Mouse (Mus musculus): ENCODE measurements around the gene Edn1.
A peak's percentile ranks its signal among the peaks of the same experiment; 100 is the strongest.

Edn1 gene

DNA sequence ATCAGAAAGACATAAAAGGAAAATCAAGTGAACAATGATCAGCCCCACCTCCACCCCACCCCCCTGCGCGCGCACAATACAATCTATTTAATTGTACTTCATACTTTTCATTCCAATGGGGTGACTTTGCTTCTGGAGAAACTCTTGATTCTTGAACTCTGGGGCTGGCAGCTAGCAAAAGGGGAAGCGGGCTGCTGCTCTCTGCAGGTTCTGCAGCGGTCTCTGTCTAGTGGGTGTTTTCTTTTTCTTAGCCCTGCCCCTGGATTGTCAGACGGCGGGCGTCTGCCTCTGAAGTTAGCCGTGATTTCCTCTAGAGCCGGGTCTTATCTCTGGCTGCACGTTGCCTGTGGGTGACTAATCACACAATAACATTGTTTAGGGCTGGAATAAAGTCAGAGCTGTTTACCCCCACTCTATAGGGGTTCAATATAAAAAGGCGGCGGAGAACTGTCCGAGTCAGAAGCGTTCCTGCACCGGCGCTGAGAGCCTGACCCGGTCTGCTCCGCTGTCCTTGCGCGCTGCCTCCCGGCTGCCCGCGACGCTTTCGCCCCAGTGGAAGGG lies at the start of gene Edn1:
Gene Edn1, plus strand, starts transcription at position 316 of the 561 bp plus-strand sequence.
- DNase-seq (ENCODE audit: low read depth, low spot score) = peak; percentile 46

- DNase-seq (ENCODE audit: low read depth, low spot score) = no peak
These were observed 47.5 kb upstream of the Edn1 start for GRCm38 (mm10) chr13:42253821-42254220.

DNA sequence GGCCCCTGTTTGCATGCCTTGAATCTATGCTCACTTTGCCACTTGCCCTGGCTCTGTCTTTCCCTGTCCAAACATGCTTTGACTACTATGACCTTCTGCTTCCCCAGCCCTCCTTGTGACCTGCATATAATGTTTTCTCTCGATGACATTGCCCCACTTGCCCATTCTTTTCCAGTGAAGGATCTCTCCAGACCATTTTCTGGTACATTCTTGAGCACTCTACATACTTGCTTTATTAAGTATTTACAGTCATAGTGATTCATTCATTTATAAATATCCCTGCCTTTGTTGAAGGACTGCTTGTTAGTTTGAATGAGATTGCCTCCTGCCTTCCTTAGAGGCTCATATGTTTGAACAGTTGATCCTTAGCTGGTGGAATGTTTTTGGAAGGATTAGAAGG lies 46.2 kb upstream of the Edn1 start:
- no peak for DNase-seq (ENCODE audit: low read depth, low spot score)

GRCm38 (mm10) chr13:42258422-42258821 lies 42.9 kb upstream of the Edn1 start:
- no peak for DNase-seq (ENCODE audit: low read depth, low spot score)

- DNase-seq (ENCODE audit: low read depth, low spot score) = no peak
These were observed 40.6 kb upstream of the Edn1 start for GRCm38 (mm10) chr13:42260667-42261066.

DNA sequence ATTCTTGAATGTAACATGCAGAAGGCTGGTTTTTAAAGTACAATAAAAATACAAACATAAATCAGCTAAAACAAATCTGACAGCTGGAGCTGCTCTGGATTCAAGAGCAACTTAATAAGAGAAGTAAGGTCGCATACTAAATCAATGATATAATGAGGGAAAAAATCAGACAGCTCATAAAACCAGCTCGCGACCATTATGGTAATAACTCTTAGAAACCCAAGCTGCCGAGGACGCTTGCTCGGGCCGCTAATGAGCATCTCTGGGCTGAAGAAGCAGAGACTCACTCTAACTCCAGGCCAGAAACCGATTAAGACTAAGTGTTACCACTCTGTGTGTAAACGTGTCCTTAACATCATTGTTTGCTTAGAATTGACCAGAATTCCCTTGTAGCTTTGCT lies 31.2 kb upstream of the Edn1 start:
- no peak for DNase-seq (ENCODE audit: low read depth, low spot score)

GRCm38 (mm10) chr13:42276774-42277454 lies 24.4 kb upstream of the Edn1 start:
- no peak for DNase-seq (ENCODE audit: low read depth, low spot score)

DNA sequence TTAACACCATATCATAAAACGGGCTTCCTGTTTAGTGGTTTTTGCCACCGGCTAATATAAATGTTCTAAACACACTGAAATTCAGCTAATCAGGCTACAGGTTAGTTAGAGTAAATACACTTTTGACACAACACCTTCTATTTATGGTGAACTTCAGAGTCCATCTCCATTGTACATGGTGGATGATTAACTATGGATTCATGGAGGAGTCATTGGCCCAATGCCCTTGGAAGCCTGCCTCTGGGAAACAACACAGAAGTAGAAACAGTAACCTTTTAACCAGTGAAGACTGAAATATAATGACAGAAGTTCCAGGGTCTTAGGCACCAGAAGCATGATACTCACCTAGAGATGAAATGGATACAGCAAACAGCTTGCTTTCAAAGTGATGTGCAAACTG lies 23.5 kb upstream of the Edn1 start:
- no peak for DNase-seq (ENCODE audit: low read depth, low spot score)

DNA sequence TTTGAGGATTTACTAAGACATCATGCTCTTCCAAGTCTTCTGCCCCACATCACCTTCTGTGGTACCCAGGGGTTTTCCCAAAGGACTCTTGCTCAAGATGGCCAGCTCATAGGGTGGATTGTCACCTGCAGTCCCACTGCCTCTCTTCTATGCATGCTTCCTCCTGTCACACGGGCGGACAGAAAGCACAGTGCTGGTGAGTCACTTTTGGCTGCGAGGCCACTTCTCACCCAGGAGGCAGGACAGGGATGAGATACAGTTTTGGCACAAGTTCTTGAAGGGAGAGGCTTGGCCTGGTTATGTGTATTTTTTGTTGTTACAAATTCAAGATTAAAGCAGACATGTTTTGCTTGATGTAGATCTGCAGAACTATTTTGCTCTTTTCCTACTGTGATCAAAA lies 15.4 kb upstream of the Edn1 start:
- no peak for DNase-seq (ENCODE audit: low read depth, low spot score)

DNA sequence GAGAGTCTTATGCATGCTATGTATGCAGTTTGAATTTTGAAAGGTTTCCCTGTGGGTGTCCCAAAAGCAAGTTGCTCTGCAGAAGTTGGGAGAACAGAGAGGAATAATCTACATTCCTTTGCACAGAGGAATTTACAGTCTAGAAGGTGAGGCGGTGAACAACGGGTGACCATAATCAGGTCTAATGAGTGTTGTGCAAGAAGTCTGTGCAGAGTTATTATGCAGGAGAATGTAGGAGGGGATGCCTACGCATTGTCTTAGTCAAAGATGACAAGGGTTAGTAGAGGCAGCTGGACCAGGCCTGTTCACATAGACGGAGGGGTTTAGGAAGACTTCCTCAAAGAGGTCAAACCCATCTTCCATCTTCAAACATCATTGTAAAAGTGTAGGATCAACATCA lies 14.5 kb upstream of the Edn1 start:
- no peak for DNase-seq (ENCODE audit: low read depth, low spot score)

- DNase-seq (ENCODE audit: low read depth, low spot score) = no peak
These were observed 8.7 kb upstream of the Edn1 start for GRCm38 (mm10) chr13:42292593-42292992.

DNA sequence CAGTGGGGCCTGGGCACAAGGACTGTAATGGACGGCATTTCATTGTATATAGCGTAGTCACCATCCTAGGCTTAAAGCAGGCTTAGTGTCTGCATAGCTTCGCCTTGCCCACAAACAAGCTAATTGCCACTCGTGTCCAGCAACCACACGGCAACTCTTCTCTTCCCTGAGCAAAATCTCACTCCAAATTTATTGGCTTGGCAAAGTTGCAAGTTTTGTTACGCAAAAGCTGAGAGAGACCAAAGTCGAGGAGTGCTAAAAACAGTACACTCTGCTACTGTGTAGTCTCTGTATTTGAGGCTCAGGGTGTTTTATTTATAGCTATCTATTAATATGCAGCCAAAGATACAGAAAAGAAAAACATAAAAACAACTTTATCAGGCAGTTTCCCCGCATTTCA lies 3.0 kb upstream of the Edn1 start:
- no peak for DNase-seq (ENCODE audit: low read depth, low spot score)

DNA sequence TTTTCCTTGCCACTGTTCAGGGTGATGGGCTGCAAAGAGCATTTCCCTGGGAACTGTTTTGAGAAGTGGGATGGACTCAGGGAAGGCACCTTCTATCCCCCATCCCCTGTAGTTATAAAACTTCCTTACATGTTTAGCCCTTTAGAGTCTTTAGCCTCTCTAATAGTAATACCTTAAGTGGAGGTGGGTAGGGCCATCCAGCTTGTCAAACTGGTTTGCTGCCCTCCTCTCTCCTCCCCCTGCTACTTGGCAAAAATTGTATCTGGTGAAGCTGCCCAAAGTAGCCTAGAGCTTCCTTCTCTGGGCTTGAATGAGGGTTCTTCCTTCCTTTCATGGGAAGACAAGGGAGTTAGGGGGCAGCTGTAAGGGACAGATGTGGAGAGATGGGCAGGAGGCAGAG lies 2.5 kb upstream of the Edn1 start:
- DNase-seq (ENCODE audit: low read depth, low spot score) = no peak

- DNase-seq (ENCODE audit: low read depth, low spot score) = peak; percentile 81
These were observed 709 bp upstream of the Edn1 start for GRCm38 (mm10) chr13:42300567-42300966.

GRCm38 (mm10) chr13:42301961-42302861 lies 935 bp downstream of the Edn1 start:
- DNase-seq (ENCODE audit: low read depth, low spot score) = peak; percentile 9

DNA sequence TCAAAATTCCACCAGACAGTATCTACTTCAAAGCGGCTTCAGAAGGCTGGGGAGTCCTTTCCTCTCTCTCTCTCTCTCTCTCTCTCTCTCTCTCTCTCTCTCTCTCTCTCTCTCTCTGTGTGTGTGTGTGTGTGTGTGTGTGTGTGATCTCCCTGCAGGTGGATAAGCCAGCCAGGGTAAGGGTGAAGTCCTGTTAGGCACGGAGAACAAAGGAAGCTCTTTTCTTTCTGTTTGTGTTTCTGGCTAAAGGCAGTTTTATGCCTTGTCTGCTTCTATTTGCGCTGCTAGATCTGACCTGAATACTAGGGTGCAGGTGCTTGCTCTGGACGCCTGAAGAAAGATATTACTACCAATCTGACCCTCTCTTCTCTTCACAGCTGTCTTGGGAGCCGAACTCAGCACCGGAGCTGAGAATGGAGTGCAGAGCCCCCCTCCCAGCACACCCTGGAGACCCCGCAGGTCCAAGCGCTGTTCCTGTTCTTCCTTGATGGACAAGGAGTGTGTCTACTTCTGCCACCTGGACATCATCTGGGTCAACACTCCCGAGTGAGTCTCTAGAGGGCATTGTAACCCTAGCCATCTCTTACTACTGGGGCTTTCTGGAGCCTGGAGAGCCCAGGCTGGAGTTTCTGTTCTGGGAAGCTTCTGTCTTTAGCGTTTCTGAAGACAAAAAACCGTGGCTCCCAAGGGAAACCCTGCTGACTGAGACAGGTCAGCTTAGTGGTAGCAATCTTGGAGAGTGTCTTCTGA lies 2.1 kb downstream of the Edn1 start:
- DNase-seq (ENCODE audit: low read depth, low spot score) = no peak

DNA sequence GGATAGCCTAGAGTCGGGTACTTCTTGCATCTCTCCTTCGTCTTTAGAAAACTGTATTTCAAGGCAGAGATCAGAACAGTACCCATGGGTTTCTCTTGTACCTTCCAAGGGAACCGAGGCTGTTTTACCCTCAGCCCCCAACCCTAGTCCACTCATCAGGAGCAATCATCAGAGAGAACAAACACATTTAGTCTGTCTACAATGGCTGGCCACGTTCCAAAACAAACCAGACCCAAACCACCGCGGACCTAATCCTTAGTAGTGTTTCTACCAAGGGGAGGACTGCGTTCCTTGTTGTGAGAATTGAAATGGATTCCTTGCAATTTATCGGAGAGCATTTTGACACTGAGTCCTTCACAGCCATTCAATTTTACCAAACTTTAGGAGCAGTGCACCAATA lies 2.9 kb downstream of the Edn1 start:
- DNase-seq (ENCODE audit: low read depth, low spot score) = no peak

- no peak for DNase-seq (ENCODE audit: low read depth, low spot score)
These were observed 5.9 kb downstream of the Edn1 start for GRCm38 (mm10) chr13:42306870-42307800.

GRCm38 (mm10) chr13:42308368-42309103 lies 7.3 kb downstream of the Edn1 start:
- no peak for DNase-seq (ENCODE audit: low read depth, low spot score)

DNA sequence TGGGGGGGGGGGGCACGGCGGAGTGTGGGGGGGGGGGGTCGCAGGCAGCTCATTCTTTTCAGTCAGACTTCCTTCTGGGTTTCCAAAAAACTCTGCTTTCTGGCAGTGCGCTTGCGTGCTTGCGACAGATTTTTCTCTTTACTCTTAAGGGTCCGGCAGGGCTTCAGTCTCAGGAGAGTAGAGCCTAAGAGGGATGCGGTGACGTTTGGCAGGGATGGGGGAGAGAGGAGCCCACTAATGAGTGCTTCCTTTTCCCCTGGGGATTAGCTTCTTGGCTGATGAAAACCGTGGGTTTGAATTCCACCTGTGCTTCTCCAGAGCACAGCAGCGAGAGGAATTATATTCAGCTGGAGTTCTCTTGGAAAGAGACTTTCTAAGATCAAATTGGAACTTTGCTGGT lies 8.5 kb downstream of the Edn1 start:
- DNase-seq (ENCODE audit: low read depth, low spot score) = no peak

Measured in CD4-positive, CD25-positive, alpha-beta regulatory T cell, adult 2 months (primary cell).